Mouse (Mus musculus): ENCODE results near the gene Ccdc33.

Gene Ccdc33

DNA sequence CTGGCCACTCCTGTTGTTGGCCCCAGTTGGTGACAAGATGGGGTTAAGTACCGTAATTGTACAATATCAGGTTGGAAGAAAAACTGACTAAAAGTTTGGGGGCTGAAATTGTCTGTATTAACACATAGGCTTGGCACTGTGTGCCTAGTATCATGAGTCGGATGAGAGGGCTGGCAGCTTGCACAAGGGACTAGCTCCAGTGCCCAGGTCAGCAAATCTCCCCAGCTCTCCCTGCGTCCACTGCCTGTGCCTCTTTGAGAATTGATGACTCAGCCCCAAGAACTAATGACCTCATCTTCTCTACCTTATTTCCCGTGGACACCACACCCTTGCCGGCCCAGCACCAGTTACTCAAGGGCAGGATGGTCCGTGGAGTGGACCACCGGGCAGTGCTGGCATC, 68.8 kb downstream of the Ccdc33 start:
- in situ Hi-C loops (cut with MboI, MseI), result loop anchor here (5.0 kb wide), 1 partner anchor 252 kb away; no protein-coding TSS in a partner anchor

GRCm38 (mm10) chr9:58049186-58049585, 69.4 kb downstream of the Ccdc33 start:
- in situ Hi-C loops (cut with MboI, MseI), result no loop called here

- in situ Hi-C loops (cut with MboI, MseI), result no loop called here
Measured at GRCm38 (mm10) chr9:58048621-58049020, 70.0 kb downstream of the Ccdc33 start.

DNA sequence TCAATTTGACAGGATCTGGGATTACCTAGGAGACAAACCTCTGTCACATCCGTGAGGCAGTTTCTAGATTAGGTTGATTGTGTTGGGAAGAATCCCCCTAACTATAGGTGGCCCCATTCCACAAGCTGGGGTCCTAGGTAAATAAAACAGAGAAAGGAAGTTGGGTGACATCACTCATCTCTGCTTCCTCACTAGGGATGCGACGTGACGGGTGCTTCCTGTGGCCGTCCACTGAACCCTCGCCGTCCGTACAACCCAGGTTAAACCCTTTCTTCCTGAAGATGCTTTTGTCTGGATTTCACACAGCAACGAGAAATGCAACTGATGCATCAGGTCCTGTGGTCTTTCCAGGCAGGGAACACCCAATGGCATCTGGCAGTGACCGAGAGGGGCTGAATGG, 71.6 kb downstream of the Ccdc33 start:
- in situ Hi-C loops (cut with MboI, MseI), result no loop called here

DNA sequence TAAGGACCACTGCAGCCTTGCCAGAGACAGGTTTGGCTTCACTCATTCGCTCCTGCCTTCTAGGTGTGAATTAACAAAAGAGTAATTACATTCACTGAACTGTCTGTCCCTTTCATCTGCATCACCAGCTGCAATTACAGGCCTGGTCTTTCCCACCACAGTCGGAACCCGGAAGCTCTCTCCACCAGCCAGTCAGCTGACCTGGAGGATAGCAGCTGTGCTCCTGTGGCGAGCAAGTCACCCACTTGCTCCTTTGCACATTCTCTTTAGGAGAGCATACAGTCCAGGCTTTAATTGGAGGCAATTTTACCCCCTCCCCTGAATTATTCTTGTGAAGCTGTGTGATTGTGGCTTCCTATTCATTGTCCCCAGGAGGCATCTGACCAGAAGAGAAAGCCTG, 73.0 kb downstream of the Ccdc33 start:
- in situ Hi-C loops (cut with MboI, MseI), result no loop called here

DNA sequence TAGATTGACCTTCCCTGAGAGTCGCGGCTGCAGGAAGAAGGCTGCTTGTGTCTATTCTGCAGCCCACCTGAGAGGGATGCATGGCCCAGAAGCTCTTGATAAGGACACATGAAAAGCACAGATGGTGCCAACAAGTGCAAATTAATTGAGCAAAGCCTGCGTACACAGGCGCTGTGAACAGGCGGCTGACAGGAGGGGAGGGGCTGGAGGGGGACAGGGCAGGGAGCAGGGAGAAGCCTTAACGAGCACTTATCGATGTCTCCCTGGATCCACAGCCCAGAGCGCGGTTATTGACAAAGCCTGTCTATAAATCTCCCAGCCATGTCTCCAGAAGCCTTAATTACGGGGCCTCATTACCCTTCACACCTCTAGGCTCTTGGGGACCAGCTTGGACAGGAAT, 73.8 kb downstream of the Ccdc33 start:
- in situ Hi-C loops (cut with MboI, MseI), result loop anchor here (5.0 kb wide), 1 partner anchor 152 kb away; no protein-coding TSS in a partner anchor

DNA sequence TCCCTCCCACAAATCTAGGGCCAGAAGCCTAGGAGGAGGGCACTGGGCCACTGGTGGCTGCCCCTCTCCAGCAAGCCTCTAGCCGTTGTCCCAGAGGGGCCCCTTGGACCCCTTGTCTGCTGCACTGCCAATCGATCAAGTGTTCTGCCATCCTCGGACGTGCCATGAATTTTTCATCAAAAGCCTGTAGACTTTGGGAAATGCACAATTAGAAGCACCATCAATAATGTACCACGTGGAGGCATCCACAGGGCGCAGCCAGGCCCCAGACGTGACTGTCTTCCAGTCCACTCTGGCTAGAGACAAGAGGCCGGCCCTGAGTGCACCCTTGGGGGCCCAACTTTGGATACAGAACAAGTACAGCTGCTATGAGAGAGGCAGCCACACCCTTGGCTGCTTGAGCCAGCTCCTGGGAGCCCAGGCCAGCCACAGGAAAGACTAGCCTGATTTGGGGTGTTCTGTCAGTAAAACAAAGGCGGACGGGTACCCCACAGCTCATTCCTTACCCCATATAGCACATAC, 75.1 kb downstream of the Ccdc33 start:
- in situ Hi-C loops (cut with MboI, MseI), result loop anchor here (5.0 kb wide), 1 partner anchor 154 kb away; no protein-coding TSS in a partner anchor

- in situ Hi-C loops (cut with MboI, MseI), result loop anchor here (5.0 kb wide), 1 partner anchor 155 kb away; no protein-coding TSS in a partner anchor
Measured at GRCm38 (mm10) chr9:58042391-58042790, 76.2 kb downstream of the Ccdc33 start.

GRCm38 (mm10) chr9:58040977-58041376, 77.6 kb downstream of the Ccdc33 start:
- in situ Hi-C loops (cut with MboI, MseI), result loop anchor here (5.0 kb wide), 1 partner anchor 156 kb away; no protein-coding TSS in a partner anchor

DNA sequence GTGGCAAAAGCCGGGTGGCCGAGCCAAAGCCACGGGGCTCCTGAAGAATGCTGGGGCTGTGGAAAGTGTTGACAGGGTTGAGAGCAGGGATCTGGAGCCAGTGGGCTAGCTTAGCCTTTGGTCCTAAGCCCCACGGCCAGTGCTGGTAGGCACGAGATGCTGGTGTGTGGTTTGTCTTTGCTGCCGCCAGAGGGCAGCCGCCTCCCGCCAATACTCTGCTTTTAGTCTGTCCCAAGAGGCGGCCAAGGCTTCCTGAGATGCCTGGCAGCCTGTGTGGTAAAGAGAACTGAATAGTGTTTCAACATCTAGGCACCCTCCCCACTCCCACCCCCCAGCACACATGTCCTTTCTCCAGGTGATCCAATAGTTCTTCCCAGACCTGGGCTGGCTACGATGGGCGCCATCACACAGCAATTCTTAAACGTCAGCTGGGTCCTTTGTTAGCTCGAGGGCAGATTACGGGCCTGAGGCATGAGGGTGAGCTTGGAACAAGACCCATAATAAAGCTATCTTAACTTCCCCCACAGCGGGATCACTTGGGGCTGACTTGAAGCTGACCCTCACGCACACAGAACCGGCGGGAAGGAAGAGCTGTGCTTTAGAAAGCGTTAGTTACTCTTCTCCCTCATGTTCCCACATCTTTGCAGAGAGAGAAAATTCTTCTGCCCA, 80.0 kb downstream of the Ccdc33 start:
- in situ Hi-C loops (cut with MboI, MseI), result loop anchor here (5.0 kb wide), 1 partner anchor 104 kb away; no protein-coding TSS in a partner anchor

GRCm38 (mm10) chr9:58036961-58037360, 81.7 kb downstream of the Ccdc33 start:
- in situ Hi-C loops (cut with MboI, MseI), result loop anchor here (5.0 kb wide), 1 partner anchor 105 kb away; no protein-coding TSS in a partner anchor

DNA sequence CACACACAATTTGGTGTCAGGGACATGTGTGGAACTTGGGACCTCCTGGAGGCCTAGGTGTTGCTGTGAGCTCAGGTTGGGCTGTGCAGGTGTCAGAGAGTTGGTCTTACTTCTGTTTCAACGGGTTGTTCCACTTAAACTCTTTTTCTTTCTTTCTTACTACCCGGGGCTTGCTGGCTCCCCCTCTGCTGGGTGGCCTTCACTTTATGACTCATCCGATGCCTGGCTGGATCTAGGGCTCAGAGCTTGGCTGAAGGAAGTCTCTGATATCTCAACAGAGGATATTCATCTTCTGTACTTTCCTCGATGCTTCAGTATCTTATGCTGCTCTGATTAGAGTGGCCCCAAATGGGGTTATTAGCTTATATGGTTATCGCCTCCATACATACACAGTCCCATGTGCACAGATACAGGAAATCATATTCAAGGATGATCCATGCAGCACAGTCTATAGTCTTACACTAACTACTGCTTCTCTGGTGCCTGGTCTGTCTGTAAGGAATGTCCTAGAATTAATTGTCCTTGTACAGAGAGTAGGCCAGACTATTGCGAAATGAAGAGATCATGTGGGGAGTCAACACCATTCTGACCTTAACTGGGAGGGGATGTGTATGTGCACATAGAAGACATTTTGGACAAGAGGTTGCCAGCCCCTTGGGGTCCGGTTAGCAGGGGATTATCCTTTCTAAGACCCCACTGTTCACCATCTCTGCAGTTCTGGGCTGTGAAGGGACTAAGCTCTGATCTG, 82.5 kb downstream of the Ccdc33 start:
- in situ Hi-C loops (cut with MboI, MseI), result loop anchor here (5.0 kb wide), 1 partner anchor 106 kb away; no protein-coding TSS in a partner anchor

GRCm38 (mm10) chr9:58035519-58035918, 83.1 kb downstream of the Ccdc33 start:
- in situ Hi-C loops (cut with MboI, MseI), result loop anchor here (5.0 kb wide), 1 partner anchor 107 kb away; no protein-coding TSS in a partner anchor

DNA sequence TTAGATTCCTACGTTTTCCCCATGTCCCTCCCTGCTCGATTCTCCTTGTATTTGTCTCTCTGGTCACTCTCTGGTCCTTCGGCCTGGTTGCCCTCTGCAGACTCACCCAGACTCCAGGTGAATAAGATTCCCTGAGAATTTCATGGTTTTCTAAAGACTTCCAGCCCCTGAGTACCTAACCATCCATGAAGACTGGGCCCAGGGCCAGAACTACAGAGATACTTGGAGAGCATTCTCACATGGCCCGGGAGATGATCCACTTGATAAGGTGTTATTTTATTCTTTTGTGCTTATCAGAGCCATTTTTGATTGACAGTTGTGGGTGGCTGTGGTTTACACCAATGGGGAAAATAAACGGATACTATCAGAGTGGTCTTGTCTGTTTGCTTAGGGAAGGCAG, 86.7 kb downstream of the Ccdc33 start:
- in situ Hi-C loops (cut with MboI, MseI), result no loop called here

GRCm38 (mm10) chr9:58029635-58030034, 89.0 kb downstream of the Ccdc33 start:
- in situ Hi-C loops (cut with MboI, MseI), result no loop called here

- in situ Hi-C loops (cut with MboI, MseI), result no loop called here
Measured at GRCm38 (mm10) chr9:58028841-58029240, 89.8 kb downstream of the Ccdc33 start.

- in situ Hi-C loops (cut with MboI, MseI), result no loop called here
Measured at GRCm38 (mm10) chr9:58027426-58028180, 91.0 kb downstream of the Ccdc33 start.

GRCm38 (mm10) chr9:58025995-58026394, 92.6 kb downstream of the Ccdc33 start:
- in situ Hi-C loops (cut with MboI, MseI), result no loop called here

DNA sequence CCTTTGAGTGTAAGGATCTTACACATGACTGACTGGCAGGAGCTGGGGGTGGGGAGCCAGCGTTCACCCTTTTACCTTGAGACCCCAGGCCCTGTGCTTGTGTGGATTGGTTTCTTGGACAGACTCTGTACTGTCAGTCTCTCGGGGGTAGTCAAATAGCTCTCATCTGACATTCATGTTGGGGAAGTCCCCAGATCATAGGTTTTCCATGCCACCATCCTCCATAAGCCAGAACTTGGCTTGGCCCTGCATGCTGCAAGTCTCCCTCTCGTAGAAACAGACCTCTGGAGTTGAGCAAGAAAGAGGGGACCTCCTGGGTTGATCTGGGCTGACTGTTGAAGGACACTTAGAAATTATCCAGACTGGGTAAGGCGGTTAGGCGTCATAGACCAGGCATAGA, 100.2 kb downstream of the Ccdc33 start:
- in situ Hi-C loops (cut with MboI, MseI), result no loop called here

DNA sequence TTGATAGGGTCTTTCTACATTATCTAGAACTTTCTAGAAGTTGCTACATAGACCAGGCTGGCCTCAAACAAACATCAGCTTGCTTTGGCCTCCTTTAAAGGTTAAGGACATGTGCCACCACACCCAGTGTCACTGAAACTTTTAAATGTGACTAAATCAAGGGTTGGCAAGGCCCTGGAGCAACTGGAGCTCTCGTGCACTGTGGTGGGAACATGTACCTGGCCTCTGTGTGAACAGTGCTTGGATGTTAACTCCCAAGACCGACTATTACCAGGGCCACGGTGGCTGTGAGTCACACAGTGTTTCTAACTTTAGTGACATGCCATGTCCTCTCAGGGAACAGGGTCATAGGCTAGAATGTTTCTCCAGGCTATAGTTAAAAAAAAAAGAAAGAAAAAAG, 101.7 kb downstream of the Ccdc33 start:
- in situ Hi-C loops (cut with MboI, MseI), result no loop called here

DNA sequence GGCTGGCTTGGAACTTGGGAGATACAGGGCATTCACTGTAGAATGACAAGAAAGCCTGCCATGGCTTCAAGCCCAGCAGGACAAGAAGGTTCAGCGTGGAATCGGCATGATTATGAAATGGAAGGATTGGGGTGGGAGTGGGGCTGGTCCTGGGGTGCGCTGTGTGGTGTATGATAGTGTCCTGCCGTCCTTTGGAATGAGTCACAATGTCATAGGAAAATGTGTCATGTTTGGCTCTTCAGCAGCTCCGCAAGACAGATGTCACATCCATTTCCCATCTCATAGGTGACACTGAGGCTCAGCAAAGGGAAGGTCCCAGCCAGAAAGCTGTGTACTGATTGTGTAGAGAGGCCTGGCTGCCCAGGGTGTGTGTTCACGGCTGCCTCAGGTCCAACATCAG, 102.8 kb downstream of the Ccdc33 start:
- in situ Hi-C loops (cut with MboI, MseI), result no loop called here
